8 mouse cellular contexts compared by ENCODE assay signal in genomic region chr4:129742232-129743009, GRCm38 (mm10). TPM values are rescaled to one million over a fixed set of nuclear protein-coding genes. Genes with fewer than 3 reads are reported as not detected.
A peak's percentile ranks its signal among the peaks of the same experiment; 100 is the strongest.
DNase-seq lines count a peak whose midpoint lies in the region; ATAC-seq and TF ChIP-seq lines count a peak whose summit lies in the region.

TSS of gene Khdrbs1 (minus strand) at chr4:129742303.

- H3K79me2 ChIP-seq in heart, adult 2 months (replicated peaks; ENCODE audit: control insufficient read depth, insufficient read depth, low read length), result 0 out of 2 replicates have a peak, but pooled peaks cover 2% of the 10 kb centered on the region

- peak within 1 kb of the TSS; percentile 97 for H3K9ac ChIP-seq in embryonic facial prominence, embryonic 14.5 days (ENCODE audit: low read depth, low read length)
- peak within 1 kb of the TSS; percentile 99 for H3K9ac ChIP-seq in heart, adult 2 months (ENCODE audit: low read depth, low read length)
- H3K9ac ChIP-seq in limb, embryonic 13.5 days, result peak within 1 kb of the TSS; percentile 100
- H3K9ac ChIP-seq in midbrain, embryonic 16.5 days (ENCODE audit: low read depth, low read length), result peak within 1 kb of the TSS; percentile 99

- H3K9me3 ChIP-seq in embryonic facial prominence, embryonic 14.5 days (ENCODE audit: control insufficient read depth, low read length), result no peaks in the 10 kb centered on the region
- no peaks in the 10 kb centered on the region for H3K9me3 ChIP-seq in limb, embryonic 13.5 days
- no peaks in the 10 kb centered on the region for H3K9me3 ChIP-seq in midbrain, embryonic 16.5 days (replicated peaks; ENCODE audit: control insufficient read depth, low read length, poor library complexity, severe bottlenecking)

- TF ChIP-seq EP300 in heart, adult 2 months (IDR thresholded peaks at IDR 0.05; ENCODE audit: insufficient read depth, low read depth, low read length), result 0 out of 2 replicates have a peak, but pooled peaks have one; percentile 36

- peak within 1 kb of the TSS; percentile 99 for H3K27ac ChIP-seq in embryonic facial prominence, embryonic 14.5 days (replicated peaks; ENCODE audit: low read depth, low read length)
- H3K27ac ChIP-seq in heart, adult 2 months, result peak within 1 kb of the TSS; percentile 96
- peak within 1 kb of the TSS; percentile 99 for H3K27ac ChIP-seq in limb, embryonic 13.5 days
- H3K27ac ChIP-seq in midbrain, embryonic 16.5 days (ENCODE audit: low read length), result peak within 1 kb of the TSS; percentile 99

- peak within 1 kb of the TSS; percentile 90 for H3K4me3 ChIP-seq in embryonic facial prominence, embryonic 14.5 days (ENCODE audit: low read depth, low read length)
- H3K4me3 ChIP-seq in heart, adult 2 months, result peak within 1 kb of the TSS; percentile 87
- H3K4me3 ChIP-seq in limb, embryonic 13.5 days, result peak within 1 kb of the TSS; percentile 100
- H3K4me3 ChIP-seq in midbrain, embryonic 16.5 days (ENCODE audit: low read depth, low read length), result peak within 1 kb of the TSS; percentile 99

- H3K4me2 ChIP-seq in embryonic facial prominence, embryonic 14.5 days (ENCODE audit: low read depth, low read length), result peak within 1 kb of the TSS; percentile 73
- peak within 1 kb of the TSS; percentile 80 for H3K4me2 ChIP-seq in limb, embryonic 13.5 days (replicated peaks)
- peak within 1 kb of the TSS; percentile 63 for H3K4me2 ChIP-seq in midbrain, embryonic 16.5 days (ENCODE audit: low read length)

- TF ChIP-seq CTCF in heart, adult 2 months (IDR thresholded peaks at IDR 0.05), result no peak

- intact Hi-C loops in heart, adult 2 months (cut with DNase I), result loop anchor here (2.0 kb wide), 3 partner anchors 46 to 78 kb away; partner anchors contain the start of genes Kpna6 and Tmem39b

- 0 out of 2 replicates have a peak, but pooled peaks cover 4% of the 10 kb centered on the region for H3K36me3 ChIP-seq in embryonic facial prominence, embryonic 14.5 days (ENCODE audit: control insufficient read depth, insufficient read depth, low read length)
- peaks cover 7% of the 10 kb centered on the region for H3K36me3 ChIP-seq in heart, adult 2 months (ENCODE audit: control insufficient read depth, insufficient read depth, low read length)
- peaks cover under 1% of the 10 kb centered on the region; the same call in 1 of the 2 replicates for H3K36me3 ChIP-seq in limb, embryonic 13.5 days
- no peaks in the 10 kb centered on the region for H3K36me3 ChIP-seq in midbrain, embryonic 16.5 days (ENCODE audit: control insufficient read depth, insufficient read depth, low read length)

- WGBS in embryonic facial prominence, embryonic 14.5 days, result under 1% methylated on average over 55 of the region's 76 CpGs
- WGBS in heart, adult 2 months, result 1% methylated on average over 76 of the region's 76 CpGs
- under 1% methylated on average over 64 of the region's 76 CpGs for WGBS in limb, embryonic 13.5 days
- WGBS in midbrain, embryonic 16.5 days, result under 1% methylated on average over 74 of the region's 76 CpGs

- H3K27me3 ChIP-seq in embryonic facial prominence, embryonic 14.5 days (replicated peaks; ENCODE audit: control insufficient read depth, insufficient read depth, low read length), result no peaks in the 10 kb centered on the region
- no peaks in the 10 kb centered on the region for H3K27me3 ChIP-seq in heart, adult 2 months (ENCODE audit: control insufficient read depth, insufficient read depth, low read length)
- H3K27me3 ChIP-seq in limb, embryonic 13.5 days, result no peaks in the 10 kb centered on the region
- H3K27me3 ChIP-seq in midbrain, embryonic 16.5 days (ENCODE audit: control insufficient read depth, insufficient read depth, low read depth, low read length), result no peaks in the 10 kb centered on the region

- TF ChIP-seq POLR2A in heart, adult 2 months (IDR thresholded peaks at IDR 0.05; ENCODE audit: insufficient read depth, low read depth, low read length), result peak; percentile 81

- peak; percentile 94 for ATAC-seq in embryonic facial prominence, embryonic 14.5 days (ENCODE audit: low read depth)
- peak; percentile 93 for ATAC-seq in limb, embryonic 13.5 days (ENCODE audit: low FRiP score, low read depth)
- ATAC-seq in midbrain, embryonic 16.5 days, result peak; percentile 91

- peak; percentile 97 for DNase-seq in 3T3-L1 (ENCODE audit: low read depth, low spot score)
- peak; percentile 93 to 95 for DNase-seq in adrenal gland, postnatal 4 days (ENCODE audit: low spot score in 2 of 2)
- DNase-seq in embryonic facial prominence, embryonic 14.5 days (ENCODE audit: low spot score), result peak; percentile 99
- peak; percentile 94 to 98 for DNase-seq in heart, adult 2 months
- peak; percentile 95 to 96 for DNase-seq in kidney, adult 8-10 months
- peak; percentile 85 to 97 for DNase-seq in spleen, postnatal 10 days (ENCODE audit: low spot score in 2 of 2)

- H3K4me1 ChIP-seq in embryonic facial prominence, embryonic 14.5 days (ENCODE audit: control insufficient read depth, insufficient read depth, low read length), result peaks cover 24% of the 10 kb centered on the region
- H3K4me1 ChIP-seq in heart, adult 2 months (ENCODE audit: control insufficient read depth, insufficient read depth, low read length), result peaks cover 2% of the 10 kb centered on the region
- H3K4me1 ChIP-seq in limb, embryonic 13.5 days, result peaks cover 33% of the 10 kb centered on the region
- peaks cover 28% of the 10 kb centered on the region for H3K4me1 ChIP-seq in midbrain, embryonic 16.5 days (ENCODE audit: control insufficient read depth, insufficient read depth, low read length)

RNA-seq across cellular contexts. Expression of gene Khdrbs1, which starts in this region (rescaled TPM):
- total RNA-seq in adrenal gland, postnatal 4 days (2021), result 100 to 1,000 TPM; 122 to 138 TPM
- 94.2 and 104 TPM in 2 replicates for polyA plus RNA-seq in embryonic facial prominence, embryonic 14.5 days (2014; fragmentation: Nextera tagmentation; extraction: Ambion mirVana)
- total RNA-seq in heart, adult 2 months (2021), result 10 to 100 TPM; 38.1 to 41.7 TPM
- 11.4 and 11.7 TPM in 2 replicates for polyA plus RNA-seq in heart, adult 2 months (2012; rRNA removed)
- polyA plus RNA-seq in limb, embryonic 13.5 days (2015; fragmentation: Nextera tagmentation; extraction: Ambion mirVana), result 145 and 149 TPM in 2 replicates
- 116 and 132 TPM in 2 replicates for polyA plus RNA-seq in midbrain, embryonic 16.5 days (2015; fragmentation: Nextera tagmentation; extraction: Ambion mirVana)

Comparison
In these comparisons a context has a peak if more than half of its experiments do, and no peak if none do; other contexts are left out.
1. Peak in every context shown above with its lines: DNase-seq, ATAC-seq, H3K4me3 ChIP-seq and H3K27ac ChIP-seq.